Mouse (Mus musculus) thymus, postnatal 10 days (tissue): ENCODE results near the gene Odf2.

ENCODE experiments used
- DNase-seq, 2 experiments: peaks; one replicate each; pipeline ENCODE4 v3.0.0; 2021; ENCODE audit warnings: low spot score in 2 of 2

The Odf2 gene

DNA sequence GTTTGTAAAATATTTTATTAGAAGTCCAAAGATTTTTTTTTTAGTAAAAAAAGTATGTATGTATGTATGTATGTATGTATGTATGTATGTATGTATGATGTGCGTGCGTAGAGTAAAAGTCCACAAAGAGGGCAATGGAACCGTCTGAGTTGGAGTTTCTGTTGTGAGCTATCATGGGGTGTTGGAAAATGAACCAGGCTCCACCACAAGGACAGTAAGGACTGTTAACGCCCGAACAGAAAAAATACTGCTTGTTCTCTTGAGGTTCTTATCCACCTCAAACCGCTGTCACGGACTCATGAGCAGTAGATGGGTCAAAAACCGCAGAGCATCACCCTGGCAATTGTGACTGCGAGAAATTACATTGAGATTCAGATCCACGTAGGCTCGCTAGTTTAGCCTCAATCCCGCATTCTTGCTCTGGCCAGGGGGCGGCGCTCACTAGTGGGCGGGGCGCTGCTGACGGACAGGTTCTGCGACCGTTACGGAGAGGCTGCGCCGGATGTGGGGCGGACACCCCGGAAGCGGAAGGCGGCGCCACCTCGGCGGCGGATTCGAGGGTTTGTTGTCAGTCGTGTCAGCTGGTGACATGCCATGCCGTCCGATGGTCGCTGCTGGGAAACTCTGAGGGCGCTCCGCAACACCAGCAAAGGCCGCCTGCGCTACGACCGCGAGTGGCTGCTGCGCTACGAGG lies 46.0 kb downstream of the Odf2 start, which contains the start of gene Gle1:
Gene Gle1 (plus strand): TSS at position 521 of the 694 bp plus-strand sequence.
- DNase-seq: peak; percentile 94 to 98

GRCm38 (mm10) chr2:29940073-29940472 lies 51.1 kb downstream of the Odf2 start:
- no peak for DNase-seq

GRCm38 (mm10) chr2:29940826-29941225 lies 51.8 kb downstream of the Odf2 start:
- DNase-seq: no peak

DNA sequence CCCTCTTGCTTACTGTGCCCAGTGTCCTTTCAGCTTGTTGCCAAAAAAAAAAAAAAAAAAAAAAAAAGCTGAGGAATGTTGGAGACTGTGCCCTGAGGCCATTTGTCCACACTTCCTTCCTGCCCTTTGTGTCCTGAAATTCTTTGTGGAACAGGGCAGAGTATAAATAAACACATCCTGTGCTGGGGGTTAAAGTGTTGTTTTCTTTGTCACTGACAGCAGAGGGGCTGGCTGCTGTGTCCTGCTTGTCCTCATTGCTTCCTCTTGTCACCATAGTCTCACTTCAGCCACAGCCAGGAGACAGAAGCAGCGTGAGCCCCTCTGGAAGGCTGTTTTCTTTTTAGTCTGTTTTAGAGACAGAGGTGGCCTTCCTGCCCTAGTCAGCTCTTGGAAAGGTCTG lies 55.7 kb downstream of the Odf2 start:
- no peak for DNase-seq

- DNase-seq: no peak
Measured at GRCm38 (mm10) chr2:29948896-29949295, 59.9 kb downstream of the Odf2 start.

DNA sequence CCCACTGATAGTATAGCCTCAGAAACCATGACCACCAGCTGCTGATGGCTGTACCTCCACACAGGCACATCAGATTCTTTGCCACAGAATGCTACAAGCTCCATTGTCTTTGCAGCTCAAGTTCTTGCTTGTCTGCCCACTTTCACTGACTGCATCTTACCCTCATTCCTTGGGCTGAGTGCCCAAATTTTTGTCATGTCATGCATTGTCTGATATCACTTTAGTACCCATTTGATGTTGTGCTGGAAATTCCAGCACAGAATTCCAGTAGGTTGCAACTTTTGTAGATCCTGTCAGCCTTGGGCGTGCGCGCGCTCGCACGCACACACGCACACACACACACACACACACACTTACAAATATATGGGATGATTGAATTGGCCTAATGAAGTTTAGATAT lies 72.2 kb downstream of the Odf2 start:
- no peak for DNase-seq

GRCm38 (mm10) chr2:29964354-29965249 lies 75.6 kb downstream of the Odf2 start:
- DNase-seq: peak in 1 of 2 experiments; percentile 5

DNA sequence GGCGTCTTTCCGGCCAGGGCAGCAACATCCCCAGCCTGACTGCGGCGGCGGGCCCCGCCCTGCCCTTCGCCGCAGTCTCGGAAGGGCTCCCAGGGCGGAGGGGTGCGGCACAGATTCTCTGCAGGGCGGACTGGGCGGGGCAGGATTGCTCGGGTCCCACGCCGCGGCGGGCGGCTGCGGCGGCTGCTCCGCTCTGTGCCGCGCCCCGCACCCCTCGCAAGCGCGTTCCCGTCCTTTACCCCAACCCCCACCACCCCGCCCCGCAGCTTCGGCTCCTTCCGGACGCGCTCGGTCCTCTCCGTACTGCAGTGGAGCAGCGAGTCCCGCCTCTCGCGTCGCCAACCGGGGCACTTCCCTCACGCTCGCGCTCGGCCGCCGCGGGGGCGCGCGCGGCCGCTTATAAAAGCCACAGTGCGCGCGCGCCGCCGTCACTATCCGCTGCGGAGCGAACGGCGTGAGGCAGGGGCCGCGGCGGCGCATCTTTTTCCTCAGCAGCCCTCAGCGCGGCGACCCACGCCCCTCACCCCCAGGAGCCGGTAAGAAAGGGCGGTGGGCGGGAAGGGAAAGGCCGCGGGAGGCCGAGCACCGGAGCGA lies 76.3 kb downstream of the Odf2 start, which contains the start of gene Sptan1:
Gene Sptan1 (plus strand): TSS at position 311 of the 594 bp plus-strand sequence.
- DNase-seq: peak; percentile 93 to 97

- DNase-seq: peak; percentile 56 to 67
Measured at GRCm38 (mm10) chr2:29965906-29966305, 76.9 kb downstream of the Odf2 start.

DNA sequence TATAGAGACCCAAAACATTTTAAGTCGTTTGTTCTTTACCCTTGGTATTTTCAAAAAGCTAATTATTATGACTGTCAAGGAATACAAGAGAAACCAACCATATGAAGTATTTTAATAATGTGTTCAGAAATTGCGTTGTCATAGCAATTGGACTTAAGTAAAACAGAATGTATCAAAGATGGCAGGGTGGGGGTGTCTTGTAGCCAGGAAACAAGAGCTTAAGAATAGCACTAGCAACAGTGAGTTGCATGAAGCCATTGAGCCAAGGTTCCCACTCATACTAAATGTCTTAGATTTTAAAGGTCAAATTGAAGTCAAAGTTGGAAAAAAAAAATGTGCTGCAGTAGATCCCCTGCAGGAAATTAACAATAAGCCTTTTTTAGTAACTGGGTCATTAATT lies 77.8 kb downstream of the Odf2 start:
- DNase-seq: no peak

DNA sequence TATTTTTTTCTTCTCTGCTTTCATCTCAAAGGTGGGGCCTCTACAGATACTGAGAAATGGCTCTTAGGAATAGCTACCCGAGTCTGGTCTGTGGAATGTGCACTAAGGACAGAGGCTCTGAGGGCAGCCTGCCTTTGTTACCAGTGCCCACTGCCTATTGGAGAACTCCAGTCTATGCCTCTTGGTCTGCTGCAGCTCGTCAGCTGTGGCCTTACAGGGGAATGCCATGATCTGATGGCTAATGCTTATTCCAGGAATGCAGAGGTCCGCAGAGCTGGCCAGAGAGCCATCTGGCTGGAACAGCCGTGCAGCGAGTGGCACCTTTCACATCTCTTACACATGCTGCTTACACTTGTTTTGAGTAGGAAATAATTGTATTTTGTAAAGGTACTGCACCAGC lies 78.7 kb downstream of the Odf2 start:
- no peak for DNase-seq

- no peak for DNase-seq
Measured at GRCm38 (mm10) chr2:29968638-29969037, 79.6 kb downstream of the Odf2 start.

- DNase-seq: no peak
Measured at GRCm38 (mm10) chr2:29971838-29972635, 83.0 kb downstream of the Odf2 start.

DNA sequence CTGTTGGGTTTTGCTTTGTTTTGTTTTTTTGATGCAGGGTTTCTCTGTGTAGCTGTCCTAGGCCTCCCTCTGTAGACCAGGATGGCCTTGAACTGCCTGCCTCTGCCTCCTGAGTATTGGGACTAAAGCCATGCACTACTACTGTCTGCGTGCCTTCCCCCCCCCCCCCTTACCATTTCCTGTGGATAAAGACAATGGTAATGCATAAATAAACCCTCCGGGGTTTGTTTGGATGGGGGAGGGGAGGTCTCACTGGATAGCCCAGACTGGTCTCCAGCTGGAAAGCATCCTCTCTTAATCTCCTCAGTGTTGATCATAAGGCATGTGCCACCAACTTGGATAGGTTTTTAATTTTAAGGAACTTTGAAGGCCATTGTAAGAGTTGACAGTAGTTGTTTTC lies 84.5 kb downstream of the Odf2 start:
- no peak for DNase-seq

DNA sequence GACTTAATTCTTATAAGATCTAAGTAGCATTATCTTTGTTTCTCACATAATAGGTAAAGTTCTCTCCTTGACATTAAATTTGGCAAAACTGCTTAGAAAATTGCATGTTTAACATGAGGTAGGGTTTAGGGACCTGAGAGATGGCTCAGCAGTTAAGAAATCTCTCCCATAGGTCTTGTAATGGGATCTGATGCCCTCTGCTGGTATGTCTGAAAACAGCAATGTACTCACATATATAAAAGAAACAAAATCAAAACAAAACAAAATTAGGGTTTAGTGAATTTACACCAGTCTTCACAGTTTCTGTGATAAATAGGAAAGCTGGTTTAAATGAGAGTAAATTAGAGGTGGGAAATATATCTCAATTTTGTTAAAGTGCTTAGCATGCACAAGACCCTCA lies 88.3 kb downstream of the Odf2 start:
- peak; percentile 6 to 45 for DNase-seq

DNA sequence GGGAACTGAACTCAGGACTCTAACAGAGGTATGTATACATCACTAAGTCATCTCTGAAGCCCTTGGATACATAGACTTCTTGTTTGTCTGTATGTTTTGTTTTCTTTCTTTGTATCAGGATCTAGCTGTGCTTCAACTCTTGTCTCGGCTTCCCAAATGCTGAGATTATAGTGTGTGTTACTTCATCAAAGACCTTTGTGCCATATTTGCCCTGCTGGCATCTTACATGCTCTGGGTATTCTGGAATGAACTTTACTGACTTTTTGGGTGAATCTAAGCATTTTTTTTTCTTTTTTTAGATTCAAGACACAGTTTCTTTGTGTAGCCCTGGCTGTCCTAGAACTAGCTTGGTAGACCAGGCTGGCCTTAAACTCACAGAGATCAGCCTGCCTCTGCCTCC lies 91.6 kb downstream of the Odf2 start:
- DNase-seq: no peak
